In the genomic region with DNA sequence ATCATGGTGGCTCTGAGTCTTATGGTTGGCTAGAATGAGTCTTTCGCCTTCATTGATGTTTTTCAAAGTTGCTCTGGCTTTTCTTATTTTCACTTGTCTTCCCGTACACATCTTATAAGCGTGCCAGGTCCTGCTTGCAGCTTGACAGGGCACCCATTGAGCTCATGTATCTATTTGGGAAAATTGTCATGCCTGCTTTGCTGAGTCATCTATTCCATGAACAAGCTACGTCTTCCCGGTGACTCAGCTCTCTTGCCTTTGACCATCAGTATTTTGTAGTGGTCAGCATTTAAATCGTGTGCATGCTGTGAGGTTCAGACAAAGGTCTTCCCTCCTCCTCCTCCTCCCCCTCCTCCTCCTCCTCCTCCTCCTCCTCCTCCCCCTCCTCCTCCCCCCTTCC, we compare ENCODE assay signal across 20 mouse cellular contexts. TPM values are rescaled to one million over a fixed set of nuclear protein-coding genes. Genes with fewer than 3 reads are reported as not detected.
DNase-seq lines count a peak whose midpoint lies in the region; ATAC-seq and TF ChIP-seq lines count a peak whose summit lies in the region.
"Had no signal": no experiment of that assay in that cellular context is flagged by ENCODE, and none has a peak within 500 bp of the region (broad histone marks: within the 10 kb centered on the region; RNA-seq: fewer than 3 reads in every experiment).

No protein-coding gene starts in this region.

- no peaks in the 10 kb centered on the region for H3K27me3 ChIP-seq in C2C12 (ENCODE audit: control insufficient read depth, insufficient read depth, insufficient read length)
- H3K27me3 ChIP-seq: embryonic facial prominence, embryonic 13.5 days; forebrain, embryonic 13.5 days; heart, embryonic 13.5 days; Patski had no signal

- DNase-seq in adrenal gland, adult 2 months, result peak; percentile 44
- no peak for DNase-seq in adrenal gland, adult 18-20 months (ENCODE audit: low spot score in 2 of 2)
- DNase-seq in 3134 (ENCODE audit: extremely low read depth, insufficient read length, low spot score), result peak; percentile 36
- peak; percentile 42 for DNase-seq in Muller cell, postnatal 12 days (ENCODE audit: inconsistent ontology term)
- DNase-seq in testis, postnatal 14 days (ENCODE audit: low spot score), result no peak
- DNase-seq in lung, adult 18-20 months, result no peak
- DNase-seq: cerebellum, adult 18-20 months; cerebellum, adult 9-11 months; cerebellum, postnatal 36 days; forebrain, postnatal 0 days; gastrocnemius, postnatal 14 days had no signal

- H3K79me3 ChIP-seq in C2C12 (ENCODE audit: low read depth), result no peaks in the 10 kb centered on the region

- no peak for ATAC-seq in erythroid progenitor cell, adult 5-6 weeks (replicated peaks; ENCODE audit: low FRiP score, poor library complexity, severe bottlenecking)
- ATAC-seq: activated CD4-positive, CD25-positive, alpha-beta regulatory T cell, adult 4 months; forebrain, embryonic 13.5 days; forebrain, postnatal 0 days; hindbrain, embryonic 16.5 days; inflammation-experienced regulatory T-cells, adult 6 months; Patski had no signal

- H3K4me3 ChIP-seq in C2C12 (ENCODE audit: insufficient read depth, poor library complexity, severe bottlenecking), result no peak overlapping the region
- H3K4me3 ChIP-seq: embryonic facial prominence, embryonic 13.5 days; forebrain, embryonic 13.5 days; heart, embryonic 13.5 days had no signal

- no peak for TF ChIP-seq CTCF in C2C12 (IDR thresholded peaks at IDR 0.05; ENCODE audit: control insufficient read depth, insufficient read depth, insufficient read length)

- H3K36me3 ChIP-seq in C2C12 (ENCODE audit: control insufficient read depth, insufficient read depth), result no peaks in the 10 kb centered on the region
- H3K36me3 ChIP-seq: embryonic facial prominence, embryonic 13.5 days; heart, embryonic 13.5 days had no signal

- H3ac ChIP-seq in C2C12 (ENCODE audit: control insufficient read depth, insufficient read length, low read depth), result no peak overlapping the region

- no peaks in the 10 kb centered on the region for H3K79me2 ChIP-seq in C2C12 (ENCODE audit: control insufficient read depth, insufficient read depth)

TF ChIP-seq in C2C12, 6 proteins besides CTCF, POLR2A, EP300 and RAD21:
- TF ChIP-seq MYOD1 (IDR thresholded peaks at IDR 0.05; ENCODE audit: control insufficient read depth, insufficient read length, low read depth), result no peak
- peak; percentile 13 for TF ChIP-seq FOSL1 (IDR thresholded peaks at IDR 0.05; ENCODE audit: insufficient read depth, low read length, poor library complexity, severe bottlenecking)

RNA-seq across cellular contexts. Expression of a gene that starts 22.9 kb away (rescaled TPM):
- total RNA-seq in adrenal gland, adult 2 months (2021), result 10 to 100 TPM; 39.7 to 55.6 TPM
- polyA plus RNA-seq in adrenal gland, adult 2 months (2012; rRNA removed), result 53.3 and 76.1 TPM in 2 replicates
- total RNA-seq in adrenal gland, adult 18-20 months (2021), result 10 to 100 TPM; 48.9 to 63.3 TPM
- polyA plus RNA-seq in C2C12 (2012; fragmentation: generic; extraction: Trizol), result 4.8 TPM
- 112 and 118 TPM in 2 replicates for total RNA-seq in erythroid progenitor cell, adult 5-6 weeks (2015; ENCODE audit: low replicate concordance)
- 181 and 233 TPM in 2 replicates for total RNA-seq in erythroid progenitor cell, adult 5-6 weeks (2017; ENCODE audit: low replicate concordance)

Comparison
In these comparisons a context has a peak if more than half of its experiments do, and no peak if none do; other contexts are left out.
1. DNase-seq: peak in adrenal gland, adult 2 months (single experiment), 3134 (single experiment) and Muller cell, postnatal 12 days (single experiment); none in adrenal gland, adult 18-20 months (0 of 2), testis, postnatal 14 days (single experiment) and lung, adult 18-20 months (0 of 2).